Mouse (Mus musculus) spleen, adult 2 months (tissue): ENCODE results near the gene Tmem43.

Source experiments
- CTCF ChIP-seq: fragments of 200-500 bp; IDR thresholded peaks from 2 replicates; pipeline ENCODE4 v1.5.1; 2011; ENCODE audit warnings: mild to moderate bottlenecking, inconsistent platforms; ENCODE audit not compliant: insufficient read depth, insufficient read length, insufficient replicate concordance; ENCODE audit errors: extremely low read depth
- POLR2A ChIP-seq: fragments of 200-500 bp; IDR thresholded peaks from 2 replicates; pipeline ENCODE4 v1.6.1; 2011; ENCODE audit warnings: low read depth, low read length, inconsistent platforms

DNA sequence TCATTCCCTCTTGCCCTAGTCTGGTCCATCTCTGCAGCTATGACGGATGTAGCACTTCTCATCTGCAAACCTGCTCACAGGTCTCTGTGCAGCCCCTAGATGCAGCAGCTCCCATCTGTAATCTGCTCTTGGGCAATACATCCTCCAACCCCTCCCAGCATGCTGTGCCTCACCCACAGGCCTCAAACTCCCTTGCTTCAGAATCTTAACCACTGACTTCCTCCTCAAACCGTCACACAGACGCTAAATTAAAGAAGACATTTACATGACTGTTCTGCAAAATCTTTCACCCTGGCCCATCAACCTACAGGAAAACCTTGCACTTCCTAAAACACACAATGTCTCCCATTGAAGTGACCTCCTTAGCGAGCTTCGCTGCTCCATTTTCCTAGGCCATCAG, 32.5 kb downstream of the Tmem43 start:
- TF ChIP-seq CTCF (no peak), POLR2A (no peak)
